Mouse (Mus musculus) T-helper 17 cell (primary cell): ENCODE results near the gene Gm3415.
"Not testable (repeated sequence)": the region's sequence is repeated elsewhere in the genome, so short reads cannot be mapped to it uniquely, and the experiment has no call there.

Experiments used
- in situ Hi-C, 2 experiments: fragments of 300-600 bp; cut with MboI, MseI; formaldehyde crosslinking; loops; 1 replicate in 1 of 2; 2 replicates in 1 of 2; pipeline ENCODE4 v1.15.1; 2025; ENCODE audit warnings: high pct_unique_total_duplicates in 2 of 2

Gene Gm3415

DNA sequence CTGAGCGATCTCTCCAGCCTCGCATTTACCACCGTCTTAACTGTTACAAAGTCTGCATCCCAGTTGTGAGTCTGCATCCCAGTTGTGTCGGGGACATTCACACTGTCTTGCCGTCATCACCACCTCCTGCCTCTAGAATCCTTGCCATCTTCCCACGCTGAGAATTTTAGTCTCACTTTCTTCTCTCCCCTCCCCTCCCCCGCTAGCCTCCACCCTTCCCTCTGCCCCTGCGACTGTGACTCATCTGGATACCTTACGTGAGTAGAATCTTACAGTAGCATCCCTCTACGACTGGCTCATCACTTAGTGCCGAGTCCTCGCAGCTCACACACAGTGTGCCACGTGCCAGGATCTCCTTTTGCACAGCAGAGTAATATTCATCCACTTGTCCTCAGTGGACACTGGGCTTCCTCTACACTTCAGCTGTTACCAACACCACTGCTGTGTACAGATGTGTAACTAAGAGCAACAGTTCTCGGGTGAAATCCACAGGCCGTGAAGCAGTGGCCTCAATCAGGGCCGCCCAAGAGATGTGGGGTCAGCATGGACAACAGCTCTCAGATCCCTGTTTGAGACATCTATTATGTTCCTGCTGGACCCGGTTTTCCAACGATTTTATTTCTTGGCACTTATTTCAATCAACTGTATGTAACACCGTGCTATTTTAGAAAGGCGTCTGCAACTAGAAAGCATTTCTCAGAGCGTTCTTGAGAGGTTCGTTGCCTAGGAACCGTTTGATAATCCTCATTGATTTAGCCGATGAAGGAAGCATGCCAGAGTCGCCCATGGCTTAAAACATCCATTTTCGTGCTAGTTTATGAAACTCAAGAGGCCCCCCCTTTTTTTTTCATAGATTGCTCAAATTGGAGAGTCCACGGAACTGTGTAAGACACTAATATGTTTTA lies 42.5 kb downstream of the Gm3415 start:
- in situ Hi-C loops = no loop called here

DNA sequence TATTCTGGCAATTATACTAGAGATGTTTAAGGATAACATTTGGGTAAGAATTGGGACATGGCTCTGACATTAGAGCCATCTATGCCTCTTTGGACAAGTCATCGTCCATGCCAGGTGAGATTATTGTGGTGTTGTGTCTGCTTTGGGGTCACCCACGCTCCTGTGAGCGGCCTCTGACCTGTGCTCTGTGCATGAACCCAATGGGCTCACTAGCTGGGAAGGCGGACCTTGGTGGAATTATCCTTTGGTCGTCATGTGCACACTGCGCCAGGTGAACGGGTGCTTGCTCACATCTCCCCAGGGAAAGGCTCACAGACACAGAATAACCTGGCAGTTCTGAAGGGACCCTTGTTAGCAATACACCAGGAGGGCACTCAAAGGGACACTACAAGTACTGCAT lies 43.3 kb downstream of the Gm3415 start:
- in situ Hi-C loops = not testable (repeated sequence)

DNA sequence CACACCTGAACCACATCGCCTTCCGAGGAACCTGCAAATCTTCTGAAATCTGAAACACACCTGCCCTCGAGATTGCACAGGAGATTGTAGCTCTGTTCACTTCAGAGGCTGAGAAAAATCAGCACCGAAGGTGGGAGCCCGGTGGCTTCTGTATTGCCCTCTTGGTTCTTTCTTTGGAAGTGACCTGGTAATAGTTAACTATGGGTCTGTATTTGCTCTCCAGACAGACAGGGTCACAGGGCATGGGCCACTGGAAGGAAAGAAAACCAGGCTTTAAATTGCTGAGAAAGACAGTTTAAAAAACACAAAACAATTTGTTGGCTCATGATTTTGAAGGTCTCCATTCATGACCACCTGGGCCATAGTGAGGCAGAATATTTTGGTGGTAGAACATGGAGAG lies 44.0 kb downstream of the Gm3415 start:
- in situ Hi-C loops = no loop called here

DNA sequence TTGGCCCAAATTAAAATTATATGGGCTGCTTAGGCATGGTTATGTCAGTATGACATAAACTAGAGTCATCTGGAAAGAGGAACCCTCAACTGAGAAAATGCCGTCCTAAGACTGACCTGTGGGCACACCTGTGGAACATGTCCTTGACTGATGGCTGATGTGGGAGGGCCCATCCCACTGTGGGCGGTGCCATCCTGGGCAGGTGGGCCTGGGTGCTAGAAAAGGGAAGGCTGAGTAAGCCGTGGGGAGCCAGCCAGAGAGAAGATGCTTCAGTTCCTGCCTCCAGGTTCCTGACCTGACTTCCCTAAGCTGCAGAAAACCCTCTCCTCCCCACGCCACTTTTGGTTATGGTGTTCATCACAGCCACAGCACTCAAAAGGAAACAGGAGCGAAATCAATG lies 50.3 kb downstream of the Gm3415 start:
- in situ Hi-C loops = no loop called here

DNA sequence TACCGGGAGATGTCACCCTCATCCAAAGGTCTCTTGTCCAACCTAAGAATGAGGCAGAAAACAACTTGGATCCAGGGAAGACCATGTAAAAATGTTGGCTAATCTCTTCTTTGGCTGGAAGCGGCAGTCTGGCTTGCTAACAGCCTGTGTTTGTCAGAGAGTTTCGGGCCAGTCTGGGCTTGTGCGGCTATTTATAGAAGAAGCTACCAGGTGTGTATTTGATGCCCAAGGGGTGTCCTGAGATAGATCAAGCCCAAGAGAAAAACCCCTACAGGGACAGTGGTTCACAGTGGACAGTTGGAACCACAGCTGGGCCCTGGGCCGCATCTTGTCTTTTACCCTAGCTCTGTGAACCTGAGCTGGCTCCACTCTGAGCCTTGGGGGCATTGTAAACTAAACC lies 51.0 kb downstream of the Gm3415 start:
- in situ Hi-C loops = no loop called here

DNA sequence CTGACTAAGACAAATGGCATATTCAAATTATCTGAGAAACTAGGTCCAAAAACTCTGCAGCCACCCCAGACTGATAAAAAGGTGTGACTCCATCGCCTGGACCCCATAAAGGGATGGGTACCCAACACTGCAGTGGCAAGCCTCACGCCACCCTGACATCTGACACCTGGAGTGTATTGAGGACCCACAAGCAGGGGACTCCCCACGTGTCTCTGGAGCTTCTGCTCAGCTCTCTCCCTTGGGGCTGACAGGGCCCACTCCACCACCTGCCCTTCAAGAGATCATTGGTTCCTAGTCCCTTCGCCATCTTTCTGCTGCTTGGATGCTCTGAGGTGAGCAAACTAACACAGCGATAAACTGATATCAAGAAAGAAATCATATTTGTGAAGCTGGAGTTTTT lies 51.9 kb downstream of the Gm3415 start:
- in situ Hi-C loops = no loop called here
